Mouse (Mus musculus): ENCODE measurements around the gene Osbp2. TPM values are rescaled to one million over a fixed set of nuclear protein-coding genes. Genes with fewer than 3 reads are reported as not detected.
A peak's percentile ranks its signal among the peaks of the same experiment; 100 is the strongest.

Osbp2 gene
- polyA plus RNA-seq, 1 experiment from 2014 or later: 12.3 TPM

- ATAC-seq (ENCODE audit: low read depth): no peak
- Histone ChIP-seq H3K27ac (replicated peaks) (no peak overlapping the region), H3K4me3 (no peak overlapping the region), H3K36me3 (no peaks in the 10 kb centered on the region), H3K27me3 (no peaks in the 10 kb centered on the region; the same call in 1 of the 2 replicates), H3K9ac (no peak overlapping the region), H3K4me2 (no peak overlapping the region), H3K4me1 (replicated peaks) (no peaks in the 10 kb centered on the region), H3K9me3 (no peaks in the 10 kb centered on the region)
- WGBS: 85% methylated on average over 12 of the region's 12 CpGs
Measured at GRCm38 (mm10) chr11:3741183-3741582, 122.5 kb downstream of the Osbp2 start.

- H3K4me3 ChIP-seq: no peak overlapping the region
- H3K36me3 ChIP-seq: no peaks in the 10 kb centered on the region
- peaks cover 10% of the 10 kb centered on the region for H3K4me1 ChIP-seq (replicated peaks)
- no peak overlapping the region for H3K9ac ChIP-seq
- no peaks in the 10 kb centered on the region for H3K9me3 ChIP-seq
- no peak overlapping the region for H3K27ac ChIP-seq (replicated peaks)
- WGBS: 83% methylated on average over 2 of the region's 2 CpGs
- no peak for ATAC-seq (ENCODE audit: low read depth)
- H3K4me2 ChIP-seq: no peak overlapping the region
- H3K27me3 ChIP-seq: no peaks in the 10 kb centered on the region
Measured at GRCm38 (mm10) chr11:3738778-3739177, 124.9 kb downstream of the Osbp2 start.

DNA sequence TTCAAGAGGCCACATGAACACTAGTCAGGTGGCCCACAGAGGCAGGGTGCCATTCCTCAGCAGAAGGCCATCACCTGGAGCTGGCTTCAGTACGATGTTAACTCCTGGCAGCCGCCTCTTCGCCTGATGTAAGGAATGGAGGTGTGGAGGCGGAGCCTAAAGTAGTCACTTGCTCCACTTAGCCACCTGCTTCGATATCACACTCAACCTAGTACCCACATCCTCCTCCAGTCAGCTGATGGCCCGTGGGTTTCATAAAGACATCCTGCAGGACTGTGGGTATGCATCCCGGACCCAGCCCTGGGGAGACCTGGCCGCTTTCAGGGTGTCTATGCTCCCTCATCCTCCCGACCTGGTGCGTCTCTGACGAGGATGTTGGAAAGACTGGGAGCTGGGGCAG lies 128.0 kb downstream of the Osbp2 start:
- H3K9ac ChIP-seq: no peak overlapping the region
- ATAC-seq (ENCODE audit: low read depth): no peak
- H3K4me3 ChIP-seq: no peak overlapping the region
- H3K4me2 ChIP-seq: no peak overlapping the region
- no peaks in the 10 kb centered on the region for H3K27me3 ChIP-seq
- H3K9me3 ChIP-seq: no peaks in the 10 kb centered on the region
- 85% methylated on average over 11 of the region's 11 CpGs for WGBS
- peaks cover 21% of the 10 kb centered on the region for H3K4me1 ChIP-seq (replicated peaks)
- no peak overlapping the region for H3K27ac ChIP-seq (replicated peaks)
- H3K36me3 ChIP-seq: no peaks in the 10 kb centered on the region

DNA sequence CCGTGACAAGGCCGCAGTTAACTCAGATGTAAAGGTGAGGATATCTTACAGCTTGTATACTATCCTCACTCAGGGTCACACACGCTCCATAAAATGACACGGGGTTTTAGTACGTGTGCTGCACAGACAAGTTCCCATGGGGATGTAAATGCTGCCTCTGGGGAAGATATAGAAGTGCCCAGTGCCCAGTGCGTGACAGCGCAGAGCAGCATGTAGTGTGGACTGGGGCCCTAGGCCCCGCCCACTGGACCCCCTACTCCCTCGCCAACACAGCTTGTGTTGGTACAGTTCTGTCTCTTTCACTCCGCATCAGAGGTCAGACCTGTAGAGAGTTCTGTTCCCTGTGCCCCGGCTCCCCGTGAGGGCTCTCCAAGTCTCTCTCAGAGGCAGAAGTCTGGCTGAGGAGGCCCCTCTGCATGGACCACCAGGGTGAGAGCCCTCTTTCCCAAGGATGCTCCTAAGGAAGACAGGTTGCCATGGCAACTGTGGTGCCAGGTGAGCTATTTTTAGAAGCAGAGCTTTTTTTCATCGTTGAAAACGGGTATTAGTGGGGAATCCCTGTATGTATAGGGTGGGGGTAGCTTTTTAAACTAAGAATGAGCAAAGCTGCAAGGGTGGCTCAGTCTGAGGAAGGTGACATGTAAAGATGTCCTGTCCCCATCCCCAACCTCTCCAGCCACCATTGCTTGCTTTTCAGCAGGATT lies 129.6 kb downstream of the Osbp2 start:
- no peak overlapping the region for H3K4me2 ChIP-seq
- H3K9ac ChIP-seq: 0 out of 2 replicates have a peak overlapping the region, but pooled peaks have one; percentile 28
- H3K4me1 ChIP-seq (replicated peaks): peaks cover 21% of the 10 kb centered on the region
- ATAC-seq (ENCODE audit: low read depth): peak; percentile 41
- no peaks in the 10 kb centered on the region for H3K36me3 ChIP-seq
- WGBS: 67% methylated on average over 14 of the region's 14 CpGs
- H3K27ac ChIP-seq (replicated peaks): peak overlapping the region; percentile 68
- no peaks in the 10 kb centered on the region for H3K27me3 ChIP-seq
- H3K9me3 ChIP-seq: no peaks in the 10 kb centered on the region
- no peak overlapping the region for H3K4me3 ChIP-seq

GRCm38 (mm10) chr11:3731469-3731868 lies 132.2 kb downstream of the Osbp2 start:
- Histone ChIP-seq H3K9ac (no peak overlapping the region), H3K4me1 (replicated peaks) (peaks cover 22% of the 10 kb centered on the region), H3K36me3 (no peaks in the 10 kb centered on the region), H3K4me2 (no peak overlapping the region), H3K27me3 (no peaks in the 10 kb centered on the region), H3K4me3 (no peak overlapping the region), H3K27ac (replicated peaks) (no peak overlapping the region), H3K9me3 (no peaks in the 10 kb centered on the region)
- ATAC-seq (ENCODE audit: low read depth): peak; percentile 29; the same call in 1 of the 2 replicates
- WGBS: 79% methylated on average over 4 of the region's 4 CpGs

GRCm38 (mm10) chr11:3727438-3728105 lies 136.1 kb downstream of the Osbp2 start:
- no peak overlapping the region for H3K4me2 ChIP-seq
- H3K27ac ChIP-seq (replicated peaks): no peak overlapping the region
- no peak overlapping the region for H3K4me3 ChIP-seq
- no peaks in the 10 kb centered on the region for H3K36me3 ChIP-seq
- H3K9me3 ChIP-seq: no peaks in the 10 kb centered on the region
- H3K9ac ChIP-seq: no peak overlapping the region
- 72% methylated on average over 9 of the region's 9 CpGs for WGBS
- H3K4me1 ChIP-seq (replicated peaks): peaks cover 38% of the 10 kb centered on the region
- no peak for ATAC-seq (ENCODE audit: low read depth)
- H3K27me3 ChIP-seq: no peaks in the 10 kb centered on the region

GRCm38 (mm10) chr11:3725331-3726054 lies 138.2 kb downstream of the Osbp2 start:
- Histone ChIP-seq H3K9ac (no peak overlapping the region), H3K4me3 (no peak overlapping the region), H3K4me2 (no peak overlapping the region), H3K9me3 (no peaks in the 10 kb centered on the region), H3K27ac (replicated peaks) (peak overlapping the region; percentile 76), H3K27me3 (no peaks in the 10 kb centered on the region), H3K4me1 (replicated peaks) (peaks cover 29% of the 10 kb centered on the region), H3K36me3 (no peaks in the 10 kb centered on the region)
- WGBS: 58% methylated on average over 10 of the region's 10 CpGs
- peak; percentile 67 for ATAC-seq (ENCODE audit: low read depth)

- Histone ChIP-seq H3K27ac (replicated peaks) (peak overlapping the region; percentile 76), H3K9ac (no peak overlapping the region), H3K4me2 (no peak overlapping the region), H3K36me3 (no peaks in the 10 kb centered on the region), H3K4me1 (replicated peaks) (peaks cover 29% of the 10 kb centered on the region), H3K9me3 (no peaks in the 10 kb centered on the region), H3K4me3 (no peak overlapping the region), H3K27me3 (no peaks in the 10 kb centered on the region)
- ATAC-seq (ENCODE audit: low read depth): no peak
- 77% methylated on average over 5 of the region's 5 CpGs for WGBS
Measured at GRCm38 (mm10) chr11:3724726-3725125, 139.0 kb downstream of the Osbp2 start.

- H3K27ac ChIP-seq (replicated peaks): no peak overlapping the region
- H3K9me3 ChIP-seq: no peaks in the 10 kb centered on the region
- ATAC-seq (ENCODE audit: low read depth): no peak
- peaks cover 29% of the 10 kb centered on the region for H3K4me1 ChIP-seq (replicated peaks)
- 67% methylated on average over 4 of the region's 4 CpGs for WGBS
- H3K27me3 ChIP-seq: no peaks in the 10 kb centered on the region
- H3K9ac ChIP-seq: no peak overlapping the region
- H3K4me3 ChIP-seq: no peak overlapping the region
- no peak overlapping the region for H3K4me2 ChIP-seq
- H3K36me3 ChIP-seq: no peaks in the 10 kb centered on the region
Measured at GRCm38 (mm10) chr11:3723910-3724309, 139.8 kb downstream of the Osbp2 start.

GRCm38 (mm10) chr11:3722861-3723260 lies 140.8 kb downstream of the Osbp2 start:
- H3K4me2 ChIP-seq: no peak overlapping the region
- no peak for ATAC-seq (ENCODE audit: low read depth)

DNA sequence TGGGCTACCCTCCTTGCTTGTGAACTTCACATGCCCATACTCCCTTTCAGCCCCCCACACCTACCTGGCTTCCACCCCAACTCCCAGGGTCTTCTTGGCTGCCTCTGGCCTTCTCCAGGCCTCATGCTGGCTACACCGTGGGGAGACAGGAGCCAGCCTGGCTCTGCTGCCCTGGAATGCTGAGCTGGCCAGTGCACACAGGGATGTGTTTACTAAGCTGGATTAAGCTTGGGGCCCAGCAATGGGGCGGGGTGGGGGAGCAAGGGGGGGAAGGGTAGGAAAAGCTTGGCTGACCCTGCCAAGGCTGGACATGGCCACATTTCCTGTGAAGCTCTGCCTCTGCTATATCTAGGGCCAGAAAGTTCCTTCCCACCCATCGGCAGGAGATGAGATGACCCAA lies 141.7 kb downstream of the Osbp2 start:
- no peak for ATAC-seq (ENCODE audit: low read depth)
- no peak overlapping the region for H3K9ac ChIP-seq
- no peaks in the 10 kb centered on the region for H3K9me3 ChIP-seq
- peaks cover 29% of the 10 kb centered on the region for H3K4me1 ChIP-seq (replicated peaks)
- WGBS: 68% methylated on average over 3 of the region's 3 CpGs
- H3K36me3 ChIP-seq: no peaks in the 10 kb centered on the region
- no peak overlapping the region for H3K4me3 ChIP-seq
- H3K27me3 ChIP-seq: no peaks in the 10 kb centered on the region
- H3K27ac ChIP-seq (replicated peaks): no peak overlapping the region
- no peak overlapping the region for H3K4me2 ChIP-seq

More at GRCm38 (mm10) chr11:3722861-3723260, 140.8 kb downstream of the Osbp2 start:
- Histone ChIP-seq H3K9ac (no peak overlapping the region), H3K9me3 (no peaks in the 10 kb centered on the region), H3K36me3 (no peaks in the 10 kb centered on the region), H3K27me3 (no peaks in the 10 kb centered on the region), H3K4me1 (replicated peaks) (peaks cover 29% of the 10 kb centered on the region), H3K27ac (replicated peaks) (no peak overlapping the region), H3K4me3 (no peak overlapping the region)
- WGBS: 79% methylated on average over 3 of the region's 3 CpGs

DNA sequence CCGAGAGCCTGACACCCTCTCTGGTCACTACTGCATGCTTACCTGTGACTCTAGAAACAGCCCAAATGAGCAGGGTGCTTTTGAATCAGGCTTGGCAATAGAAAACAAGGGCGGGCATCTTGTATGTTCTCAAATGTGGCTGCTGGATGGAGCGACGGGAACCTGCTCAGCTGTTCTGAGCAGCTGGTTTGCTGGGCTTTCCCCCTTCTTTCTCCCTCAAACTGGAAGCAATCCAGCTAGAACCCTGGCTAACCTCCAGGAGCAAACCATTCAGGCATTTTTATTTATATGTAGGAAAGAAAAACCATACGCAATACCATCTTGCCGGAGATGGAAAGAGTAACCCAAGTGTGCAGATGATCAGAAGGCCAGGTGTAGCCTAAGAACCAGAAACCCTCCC lies 147.0 kb downstream of the Osbp2 start:
- no peak for ATAC-seq (ENCODE audit: low read depth)
- WGBS: 83% methylated on average over 6 of the region's 6 CpGs
- Histone ChIP-seq H3K4me1 (replicated peaks) (no peaks in the 10 kb centered on the region), H3K4me3 (no peak overlapping the region), H3K4me2 (no peak overlapping the region), H3K36me3 (no peaks in the 10 kb centered on the region), H3K27me3 (no peaks in the 10 kb centered on the region), H3K27ac (replicated peaks) (no peak overlapping the region), H3K9ac (no peak overlapping the region), H3K9me3 (no peaks in the 10 kb centered on the region)

All from neural tube, embryonic 13.5 days (tissue).